ENCODE assay signal across 7 mouse cellular contexts in genomic region chr4:136285811-136286371, GRCm38 (mm10). TPM values are rescaled to one million over a fixed set of nuclear protein-coding genes. Genes with fewer than 3 reads are reported as not detected.
DNase-seq lines count a peak whose midpoint lies in the region; ATAC-seq lines count a peak whose summit lies in the region.

No protein-coding gene starts in this region.

- H3K4me2 ChIP-seq in intestine, embryonic 16.5 days (ENCODE audit: low read depth, low read length) = peak overlapping the region; percentile 88
- H3K4me2 ChIP-seq in midbrain, embryonic 11.5 days = peak overlapping the region; percentile 92

- DNase-seq in adrenal gland, adult 8-10 months = peak; percentile 96
- peak; percentile 93 for DNase-seq in embryo, embryonic 9.5 days (ENCODE audit: extremely low spot score)
- DNase-seq in gastrocnemius, postnatal 4 days (ENCODE audit: low spot score in 2 of 2) = peak; percentile 90 to 97
- peak; percentile 94 to 96 for DNase-seq in left cerebral cortex, postnatal 36 days (ENCODE audit: low spot score in 2 of 2)
- no peak for DNase-seq in midbrain, embryonic 11.5 days (ENCODE audit: low spot score, missing footprints)
- DNase-seq in skeletal muscle tissue, adult 2 months (ENCODE audit: low read depth, low spot score) = peak; percentile 96

- H3K9ac ChIP-seq in intestine, embryonic 16.5 days (ENCODE audit: low read depth, low read length) = peak overlapping the region; percentile 82
- H3K9ac ChIP-seq in midbrain, embryonic 11.5 days (ENCODE audit: low read length) = peak overlapping the region; percentile 61

- peak overlapping the region; percentile 94 for H3K27ac ChIP-seq in intestine, embryonic 16.5 days (ENCODE audit: low read length)
- H3K27ac ChIP-seq in midbrain, embryonic 11.5 days (ENCODE audit: low read depth, low read length) = peak overlapping the region; percentile 91

- under 1% methylated on average over 29 of the region's 29 CpGs for WGBS in intestine, embryonic 16.5 days
- under 1% methylated on average over 29 of the region's 29 CpGs for WGBS in midbrain, embryonic 11.5 days

- ATAC-seq in intestine, embryonic 16.5 days = peak; percentile 95
- ATAC-seq in midbrain, embryonic 11.5 days (ENCODE audit: low FRiP score) = peak; percentile 89

- H3K4me3 ChIP-seq in intestine, embryonic 16.5 days (ENCODE audit: low read length) = peak overlapping the region; percentile 83
- peak overlapping the region; percentile 71 for H3K4me3 ChIP-seq in midbrain, embryonic 11.5 days (ENCODE audit: low read depth, low read length)

- H3K9me3 ChIP-seq in intestine, embryonic 16.5 days (ENCODE audit: control insufficient read depth, low read length) = 0 out of 2 replicates have a peak, but pooled peaks cover 2% of the 10 kb centered on the region
- peaks cover 3% of the 10 kb centered on the region; the same call in 1 of the 2 replicates for H3K9me3 ChIP-seq in midbrain, embryonic 11.5 days (ENCODE audit: control insufficient read depth, low read length)

- no peaks in the 10 kb centered on the region for H3K27me3 ChIP-seq in intestine, embryonic 16.5 days (replicated peaks; ENCODE audit: control insufficient read depth, insufficient read depth, low read length)
- peaks cover 22% of the 10 kb centered on the region for H3K27me3 ChIP-seq in midbrain, embryonic 11.5 days (ENCODE audit: control insufficient read depth, insufficient read depth, low read length)

- intact Hi-C loops in left cerebral cortex, postnatal 36 days (cut with DNase I) = loop anchor here (1.0 kb wide), 1 partner anchor 24 kb away; the partner anchor contains the start of gene Hnrnpr

- H3K4me1 ChIP-seq in intestine, embryonic 16.5 days (ENCODE audit: control insufficient read depth, insufficient read depth, low read length) = peaks cover 19% of the 10 kb centered on the region
- H3K4me1 ChIP-seq in midbrain, embryonic 11.5 days (ENCODE audit: control insufficient read depth, insufficient read depth, low read length) = peaks cover 48% of the 10 kb centered on the region

- H3K36me3 ChIP-seq in intestine, embryonic 16.5 days (ENCODE audit: control insufficient read depth, insufficient read depth, low read length) = peaks cover 28% of the 10 kb centered on the region
- peaks cover 19% of the 10 kb centered on the region for H3K36me3 ChIP-seq in midbrain, embryonic 11.5 days (ENCODE audit: control insufficient read depth, insufficient read depth, low read length)

RNA-seq across cellular contexts. Expression of gene Zfp46, which starts 1.4 kb away (rescaled TPM):
- total RNA-seq in adrenal gland, adult 8-10 months (2022) = 10 to 100 TPM; 16.2 to 20.8 (median 18.1) TPM
- total RNA-seq in gastrocnemius, postnatal 4 days (2021) = 10 to 100 TPM; 51.2 to 65.1 TPM
- 13.6 and 15.0 TPM in 2 replicates for polyA plus RNA-seq in intestine, embryonic 16.5 days (2015; fragmentation: Nextera tagmentation; extraction: Ambion mirVana)
- total RNA-seq in left cerebral cortex, postnatal 36 days (2021) = 10 to 100 TPM; 61.7 to 63.2 TPM
- polyA plus RNA-seq in midbrain, embryonic 11.5 days (2014; fragmentation: Nextera tagmentation; extraction: Ambion mirVana) = 29.7 and 31.4 TPM in 2 replicates

RNA-seq across cellular contexts. Expression of gene Hnrnpr, which starts 24.9 kb away (rescaled TPM):
- 10 to 100 TPM; 71.9 to 94.0 (median 83.8) TPM for total RNA-seq in adrenal gland, adult 8-10 months (2022)
- 10 to 100 TPM; 78.7 to 79.0 TPM for total RNA-seq in gastrocnemius, postnatal 4 days (2021)
- 101 and 106 TPM in 2 replicates for polyA plus RNA-seq in intestine, embryonic 16.5 days (2015; fragmentation: Nextera tagmentation; extraction: Ambion mirVana)
- 10 to 100 TPM; 80.1 to 83.0 TPM for total RNA-seq in left cerebral cortex, postnatal 36 days (2021)
- polyA plus RNA-seq in midbrain, embryonic 11.5 days (2014; fragmentation: Nextera tagmentation; extraction: Ambion mirVana) = 193 and 196 TPM in 2 replicates

RNA-seq across cellular contexts. Expression of gene Tcea3, which starts 38.4 kb away (rescaled TPM):
- 1 to 10 TPM; 1.7 to 2.2 (median 1.9) TPM for total RNA-seq in adrenal gland, adult 8-10 months (2022)
- 100 to 1,000 TPM; 149 to 154 TPM for total RNA-seq in gastrocnemius, postnatal 4 days (2021)
- 22.9 and 23.3 TPM in 2 replicates for polyA plus RNA-seq in intestine, embryonic 16.5 days (2015; fragmentation: Nextera tagmentation; extraction: Ambion mirVana)
- under 1 TPM; 0.63 to 0.74 TPM for total RNA-seq in left cerebral cortex, postnatal 36 days (2021)
- polyA plus RNA-seq in midbrain, embryonic 11.5 days (2014; fragmentation: Nextera tagmentation; extraction: Ambion mirVana) = 1.5 and 1.7 TPM in 2 replicates

Comparison
In these comparisons a context has a peak if more than half of its experiments do, and no peak if none do; other contexts are left out.
1. RNA of gene Tcea3, which starts 38.4 kb away (total RNA-seq): 149 to 154 TPM in gastrocnemius, postnatal 4 days; 1.7 to 2.2 TPM in adrenal gland, adult 8-10 months and 0.63 to 0.74 TPM in left cerebral cortex, postnatal 36 days; every median in the first group is over 10 times any median in the second.